Mouse (Mus musculus): ENCODE measurements at regions not wholly inside any gene's neighbourhood (a gene's known extent, or its start where the extent isn't known, plus 50 kb on each side); places are given as distances from the start of the nearest gene placed in this dataset.

DNA sequence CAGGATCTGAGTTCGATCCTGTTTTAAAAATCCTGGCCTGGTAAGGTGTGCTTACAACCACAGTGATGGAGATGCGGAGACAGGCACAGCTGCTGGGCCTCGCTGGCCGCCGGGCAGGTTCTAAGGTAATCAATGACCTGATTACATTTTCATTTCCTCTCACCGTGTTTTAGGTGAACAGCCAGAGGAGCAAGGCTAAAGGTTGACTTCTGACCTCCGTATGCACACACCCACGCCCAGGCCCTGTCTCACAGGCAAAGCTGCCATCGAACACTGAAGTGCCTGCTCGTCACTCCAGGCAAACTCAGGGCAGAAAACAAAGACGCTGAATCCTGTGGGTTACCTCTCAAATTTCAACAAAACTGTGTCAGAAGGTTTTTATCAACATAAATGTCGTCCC is 179.1 kb upstream of the Adgrl2 start:
- CTCF ChIA-PET, result no interaction called here

DNA sequence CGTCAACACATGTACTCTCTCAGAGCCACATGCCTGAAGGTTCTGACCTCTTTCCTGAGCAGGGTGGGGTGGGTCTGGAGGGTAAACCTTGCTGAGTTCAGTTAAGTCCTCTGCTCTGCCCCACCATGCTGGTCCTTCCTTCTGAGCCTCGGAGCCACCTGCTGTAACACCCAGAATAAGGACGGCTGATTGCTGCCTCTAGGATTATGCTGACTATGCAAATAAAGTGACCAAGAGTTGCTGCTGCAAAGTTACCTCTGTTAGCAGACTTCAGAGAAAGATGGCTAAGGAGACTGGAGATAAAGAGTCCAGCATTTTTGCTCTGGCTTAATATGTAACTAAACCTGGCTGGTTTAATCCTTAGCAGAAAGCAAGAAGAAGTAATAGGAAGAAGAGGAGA is 177.6 kb upstream of the Adgrl2 start:
- CTCF ChIA-PET, result no interaction called here

GRCm38 (mm10) chr3:149164804-149165203 is 174.4 kb upstream of the Adgrl2 start:
- CTCF ChIA-PET, result no interaction called here

- CTCF ChIA-PET, result no interaction called here
These were observed 173.2 kb upstream of the Adgrl2 start for GRCm38 (mm10) chr3:149163591-149163990.

GRCm38 (mm10) chr3:149160833-149161232 is 170.5 kb upstream of the Adgrl2 start:
- CTCF ChIA-PET, result interaction anchor here (0.7 kb wide), 1 partner anchor 405 kb away, joined by 3 read pairs; no protein-coding TSS in a partner anchor

GRCm38 (mm10) chr3:149157381-149157780 is 167.0 kb upstream of the Adgrl2 start:
- CTCF ChIA-PET, result interaction anchor here (0.6 kb wide), 1 partner anchor 144 kb away, joined by 3 read pairs; no protein-coding TSS in a partner anchor

GRCm38 (mm10) chr3:149152312-149152711 is 162.0 kb upstream of the Adgrl2 start:
- CTCF ChIA-PET, result no interaction called here

- CTCF ChIA-PET, result no interaction called here
These were observed 160.4 kb upstream of the Adgrl2 start for GRCm38 (mm10) chr3:149150796-149151195.

DNA sequence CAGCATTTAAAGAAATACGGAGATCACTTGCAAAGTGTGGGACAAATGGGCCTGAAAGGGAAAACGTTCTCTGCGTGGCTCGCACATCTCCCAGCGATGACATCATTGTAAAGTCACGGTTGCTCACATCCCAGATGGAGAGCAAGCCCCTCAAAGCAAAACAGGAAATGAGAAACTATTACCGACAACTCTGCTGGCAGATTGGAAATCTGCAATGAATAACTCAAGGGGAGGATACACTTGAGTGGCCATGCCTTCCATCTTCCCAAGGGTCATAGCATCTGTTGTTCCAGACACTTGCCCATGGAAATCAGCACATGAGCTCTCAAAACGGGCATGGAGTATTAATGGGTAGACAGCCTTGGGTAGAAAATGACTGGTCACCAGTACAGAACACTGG is 158.3 kb upstream of the Adgrl2 start:
- CTCF ChIA-PET, result no interaction called here

GRCm38 (mm10) chr3:149147916-149148315 is 157.6 kb upstream of the Adgrl2 start:
- CTCF ChIA-PET, result no interaction called here

DNA sequence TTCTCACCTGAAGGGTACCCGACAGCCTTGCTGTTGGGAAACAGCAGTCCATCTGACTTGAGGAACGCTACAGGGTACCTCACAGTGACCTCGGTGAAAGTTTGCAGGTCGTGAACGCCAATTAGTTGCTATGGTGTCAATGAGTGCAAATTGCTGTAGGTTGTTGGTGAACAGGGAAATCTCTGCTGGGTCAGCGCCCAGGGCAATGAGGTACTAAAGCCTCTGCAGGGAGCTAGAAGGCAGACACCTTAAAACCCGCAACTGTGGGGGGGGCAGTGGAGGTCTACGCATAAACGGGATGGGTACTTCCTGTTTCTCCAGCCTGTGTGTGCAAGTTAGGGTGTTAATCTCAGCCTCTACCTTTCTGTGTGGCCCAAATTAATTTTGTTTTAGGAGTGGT is 156.3 kb upstream of the Adgrl2 start:
- CTCF ChIA-PET, result no interaction called here

DNA sequence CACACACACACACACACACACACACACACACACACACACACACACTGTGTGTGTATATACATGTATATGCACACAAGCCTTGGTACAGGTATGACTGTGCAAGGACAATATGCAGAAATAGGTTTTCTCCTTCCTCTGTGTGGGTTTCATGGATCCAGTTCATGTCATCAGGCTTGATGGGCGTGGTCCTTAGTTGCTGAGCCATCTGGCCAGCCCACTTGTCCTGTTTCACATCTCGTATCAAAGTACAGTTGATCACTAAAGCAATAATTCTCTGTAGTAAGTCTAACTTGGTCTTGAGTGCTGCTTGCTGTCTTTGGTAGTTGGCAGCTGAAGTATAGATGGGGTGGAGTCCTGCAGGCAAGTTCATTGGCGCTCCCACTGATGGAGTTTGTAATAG is 150.1 kb upstream of the Adgrl2 start:
- CTCF ChIA-PET, result no interaction called here

DNA sequence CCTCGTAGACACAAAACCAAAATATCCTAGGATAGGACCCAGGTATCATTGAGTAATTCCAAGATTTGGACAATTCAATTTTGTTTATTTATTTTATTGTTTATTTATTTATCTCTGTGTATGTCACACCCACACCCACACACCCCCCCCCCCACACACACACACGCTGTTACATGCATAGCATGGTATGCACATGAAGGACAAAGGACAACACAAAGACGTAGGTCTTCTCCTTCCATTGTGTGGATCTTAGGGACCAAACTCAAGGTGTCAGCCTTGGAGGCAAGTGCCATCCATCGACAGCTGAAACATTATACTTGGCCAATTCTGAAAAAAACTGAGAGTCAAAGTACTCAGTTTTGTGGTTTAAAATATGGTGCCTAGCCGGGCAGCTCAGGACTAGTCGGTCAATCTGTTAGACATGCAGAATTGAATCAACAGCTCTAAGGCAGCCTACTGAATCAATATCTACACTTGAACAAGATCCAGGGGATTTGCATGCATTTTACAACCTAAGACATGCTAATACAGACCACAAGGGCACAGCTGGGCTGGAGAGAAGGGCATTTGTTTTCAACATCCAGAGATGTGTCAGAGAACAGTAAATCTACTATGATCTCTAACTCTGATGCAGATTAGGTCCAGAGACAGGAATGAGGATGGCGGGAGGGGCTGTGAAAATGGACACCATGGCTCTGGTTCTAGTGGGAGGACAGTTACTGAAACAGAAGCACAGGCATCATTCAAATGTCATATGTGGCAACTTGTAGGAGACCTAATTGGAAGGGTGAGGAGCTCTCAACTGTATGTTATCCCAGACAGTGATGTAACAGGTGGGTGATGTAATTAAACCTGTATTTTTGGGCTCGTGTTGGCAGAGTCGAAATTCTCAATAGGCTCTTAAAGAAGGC is 143.9 kb upstream of the Adgrl2 start:
- CTCF ChIA-PET, result no interaction called here

DNA sequence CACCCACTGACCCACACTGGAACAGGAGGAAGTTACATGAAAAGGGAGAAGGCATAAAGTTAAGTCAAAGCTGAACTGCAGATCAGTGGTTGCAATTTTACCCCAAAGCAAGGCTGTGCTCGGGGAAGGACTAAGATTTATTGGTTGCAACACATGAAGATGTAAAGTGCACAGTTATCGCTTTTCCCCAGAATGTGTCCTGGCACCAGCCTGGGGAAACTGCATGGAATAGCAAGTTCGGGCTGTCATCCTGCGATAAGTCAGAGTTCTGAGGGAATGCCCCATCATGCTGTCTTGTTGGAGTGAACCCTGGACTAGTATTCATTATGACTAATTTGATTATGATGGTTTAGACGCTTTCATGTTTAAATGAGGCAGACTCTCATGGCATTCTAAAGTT is 128.5 kb upstream of the Adgrl2 start:
- CTCF ChIA-PET, result no interaction called here

DNA sequence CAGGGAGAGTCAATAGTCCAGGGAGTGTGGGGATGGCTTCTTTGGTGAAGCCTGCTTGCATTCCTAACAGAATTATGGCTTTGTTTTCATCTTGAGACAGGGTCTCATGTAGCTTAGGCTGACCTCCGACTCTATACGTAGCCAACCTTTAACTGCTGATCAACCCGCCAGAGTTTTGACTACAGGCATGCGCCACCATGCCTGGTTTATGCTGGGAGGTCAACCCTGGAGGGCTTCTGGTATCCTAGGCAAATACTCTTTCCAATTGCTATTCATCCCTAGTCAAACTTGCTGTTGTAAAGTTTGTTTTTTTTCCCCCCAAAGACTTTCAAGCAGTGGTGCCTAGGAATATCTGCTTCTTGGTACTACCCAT is 127.3 kb upstream of the Adgrl2 start:
- CTCF ChIA-PET, result no interaction called here

DNA sequence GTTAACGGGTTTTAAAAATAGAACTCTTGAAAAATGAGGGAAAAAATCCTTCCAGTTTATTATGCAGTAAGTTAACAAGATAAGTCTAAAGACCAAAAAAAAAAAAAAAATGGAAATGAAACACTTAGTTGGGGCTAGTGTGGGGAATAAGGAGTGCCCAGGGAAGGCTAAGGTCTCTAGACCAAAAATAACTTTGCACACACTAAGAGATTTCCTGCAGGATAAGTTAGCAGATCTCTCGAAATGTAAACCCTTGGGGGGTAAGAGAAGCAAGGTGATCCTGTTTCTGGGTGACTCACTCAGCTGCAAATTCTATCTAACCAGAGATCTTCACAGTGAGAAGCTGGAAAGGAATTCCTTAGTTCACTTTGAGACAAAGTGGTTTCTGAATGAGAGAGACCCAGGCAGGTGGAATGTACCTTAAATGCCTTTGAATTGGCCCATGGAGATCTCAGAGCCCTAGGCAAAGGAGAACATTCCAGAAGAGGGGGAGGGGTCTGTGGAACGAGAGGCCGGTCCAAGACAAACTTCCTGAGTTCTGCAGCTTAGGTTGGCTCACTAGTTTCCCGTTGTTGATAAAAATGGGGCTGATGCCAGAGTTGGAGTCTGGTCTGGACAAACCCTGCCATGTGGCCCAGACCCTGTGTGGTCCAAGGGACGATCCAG is 126.8 kb upstream of the Adgrl2 start:
- CTCF ChIA-PET, result no interaction called here

DNA sequence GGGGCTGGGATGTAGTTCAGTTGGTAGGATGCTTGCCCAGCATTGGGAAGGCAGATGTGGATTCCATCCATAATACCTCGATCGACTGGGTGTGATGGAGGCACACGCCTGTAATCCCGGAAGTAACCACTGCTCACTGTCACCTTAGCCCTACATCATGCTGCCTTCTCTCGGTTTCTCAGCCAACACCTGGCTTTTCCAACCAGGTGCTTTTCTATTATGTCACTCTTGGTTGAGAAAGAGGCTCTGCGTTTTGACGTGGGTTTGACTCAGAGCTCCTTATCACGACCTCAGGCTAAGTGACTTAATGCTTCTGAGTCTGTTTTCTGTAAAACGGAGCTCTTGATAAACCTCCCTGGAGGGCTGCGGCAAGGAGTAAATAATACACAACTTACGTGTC is 126.2 kb upstream of the Adgrl2 start:
- CTCF ChIA-PET, result no interaction called here

DNA sequence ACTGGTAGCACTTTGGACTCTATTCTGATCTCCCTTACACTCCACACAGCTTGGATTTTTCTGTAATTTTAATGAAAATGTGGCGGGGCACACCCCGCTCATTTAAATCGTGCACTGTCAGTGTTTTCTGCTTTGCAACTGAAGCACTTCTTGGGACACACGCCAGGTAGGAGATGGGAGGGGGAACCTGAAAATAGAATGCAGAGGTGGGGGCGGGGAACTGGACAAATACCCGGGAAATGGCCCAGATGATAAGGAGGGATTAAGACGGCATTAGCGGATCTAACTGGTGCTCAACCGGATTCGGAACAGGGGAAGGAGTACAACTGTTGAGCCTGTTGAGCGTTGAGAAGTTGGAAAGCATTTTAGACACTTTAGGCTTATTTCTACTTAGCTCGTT is 125.5 kb upstream of the Adgrl2 start:
- CTCF ChIA-PET, result interaction anchor here (0.8 kb wide), 1 partner anchor 400 kb away, joined by 4 read pairs; no protein-coding TSS in a partner anchor

DNA sequence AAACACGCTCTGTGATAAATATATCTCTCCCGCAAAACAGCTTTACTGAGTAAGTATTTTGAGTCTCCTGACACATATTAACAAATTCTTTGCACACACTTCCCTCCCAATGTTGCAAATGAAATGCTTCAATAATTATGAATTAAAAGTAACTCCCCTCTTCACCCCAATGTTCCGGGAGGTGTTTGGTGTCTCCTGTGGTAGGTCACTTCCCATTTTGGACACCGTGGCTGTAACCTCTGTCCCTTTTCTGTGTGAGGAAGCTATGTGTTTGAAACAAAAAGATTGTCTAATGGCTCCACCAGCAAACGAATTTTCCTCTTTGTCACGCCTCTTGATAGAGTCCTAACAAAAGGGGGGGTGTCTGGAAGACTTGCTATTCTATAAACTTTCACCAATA is 122.5 kb upstream of the Adgrl2 start:
- CTCF ChIA-PET, result no interaction called here

DNA sequence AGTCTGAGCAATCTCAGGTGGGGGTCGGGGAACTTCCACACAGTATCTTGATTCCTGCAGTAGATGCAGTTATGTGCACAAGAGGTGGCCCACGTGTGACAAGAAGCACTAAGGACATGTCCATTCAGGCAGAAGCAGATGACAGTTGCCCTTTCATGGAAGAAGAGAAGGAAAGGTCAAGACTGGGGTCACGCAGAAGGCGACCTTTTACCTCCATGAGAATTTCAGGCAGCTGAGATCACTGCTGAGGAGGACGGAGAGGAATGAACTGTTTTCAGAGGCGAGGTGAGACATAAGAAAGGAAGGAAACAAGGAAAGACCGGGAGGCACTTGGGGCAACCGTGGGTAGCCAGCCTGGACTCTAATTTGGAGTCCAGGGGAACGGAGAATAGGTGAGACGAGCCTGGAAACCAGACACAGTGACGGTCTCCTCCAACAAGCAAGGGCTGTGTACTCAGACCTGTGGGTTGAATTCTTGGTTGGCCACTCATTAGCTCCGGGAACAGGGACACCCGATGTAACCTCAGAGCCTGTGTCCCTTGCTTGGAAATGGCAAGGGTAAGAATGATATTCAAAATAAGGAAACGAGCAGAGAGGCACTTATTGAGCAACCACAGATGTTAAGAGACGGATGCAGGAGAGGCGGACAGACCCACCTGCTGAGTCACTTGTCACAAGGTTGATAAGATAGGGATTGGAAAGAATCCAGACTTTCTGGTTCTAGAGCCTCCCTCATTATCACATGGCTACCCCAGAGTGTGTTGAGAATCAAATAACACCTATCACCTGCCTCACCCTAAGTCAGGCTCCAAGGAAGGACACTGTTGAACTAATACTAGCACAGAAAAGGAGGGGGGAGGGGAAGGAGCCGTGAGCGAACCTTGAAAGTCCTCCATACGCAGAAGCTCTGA is 121.4 kb upstream of the Adgrl2 start:
- CTCF ChIA-PET, result no interaction called here

- CTCF ChIA-PET, result interaction anchor here (0.5 kb wide), 1 partner anchor 475 kb away, joined by 5 read pairs; no protein-coding TSS in a partner anchor
These were observed 120.5 kb upstream of the Adgrl2 start for GRCm38 (mm10) chr3:149110831-149111230.

Measured in spleen, embryonic (tissue).